Mouse (Mus musculus): ENCODE data around the gene Gm1553. TPM values are rescaled to one million over a fixed set of nuclear protein-coding genes. Genes with fewer than 3 reads are reported as not detected.

Gm1553 gene
- not detected for total RNA-seq (2021)
- long read RNA-seq, experiment 1 = 0 reads
- long read RNA-seq, experiment 2 = 0 reads

DNA sequence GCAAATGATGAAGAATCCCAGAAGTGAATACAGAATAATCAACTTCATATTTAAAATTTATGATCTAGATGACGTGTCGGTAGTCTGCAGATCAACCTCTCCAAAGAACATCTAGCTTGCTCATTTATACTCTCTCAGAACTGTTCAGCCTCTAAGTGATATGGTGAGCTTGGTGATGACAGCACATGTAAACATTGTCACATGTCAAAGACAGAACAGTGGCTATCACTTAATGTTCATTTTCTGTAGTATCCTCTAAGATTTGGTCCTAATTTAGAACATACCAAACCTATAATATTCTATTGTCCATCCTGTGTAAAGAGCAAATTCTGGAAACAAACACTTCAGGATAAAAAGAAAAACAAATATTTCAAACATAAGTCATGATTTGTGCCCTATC is at the start of gene Gm1553:
Gm1553 (minus strand) TSS at position 101 of the 400 bp plus-strand sequence.
- DNase-seq = no peak

Other genes starting within 250 kb of the Gm1553 start
- gene 4932415D10Rik, start 176.0 kb downstream of the Gm1553 start, total RNA-seq (2021) = not detected
- 1 to 10 TPM; 3.5 to 6.9 TPM for gene Gm4924, start 138.4 kb downstream of the Gm1553 start, total RNA-seq (2021)
- 10 to 100 TPM; 38.1 to 43.4 TPM for gene 1190007I07Rik, start 130.6 kb upstream of the Gm1553 start, total RNA-seq (2021)
- 10 to 100 TPM; 35.1 to 37.1 TPM for gene Tdg, start 137.2 kb upstream of the Gm1553 start, total RNA-seq (2021)
- gene Glt8d2, start 198.0 kb upstream of the Gm1553 start, total RNA-seq (2021) = 1 to 10 TPM; 3.5 to 5.0 TPM
- 10 to 100 TPM; 26.7 to 31.3 TPM for gene Hcfc2, start 203.5 kb upstream of the Gm1553 start, total RNA-seq (2021)